Mouse (Mus musculus): ENCODE data around the gene Gm37419.

- TF ChIP-seq CTCF (IDR thresholded peaks at IDR 0.05; ENCODE audit: borderline replicate concordance, extremely low read depth, insufficient read depth, insufficient read length) (no peak), POLR2A (IDR thresholded peaks at IDR 0.05; ENCODE audit: borderline replicate concordance, extremely low read depth, insufficient read depth, insufficient read length, poor library complexity, severe bottlenecking) (no peak)
Observed at GRCm38 (mm10) chr16:23997912-23998311, 9.6 kb downstream of the Gm37419 start.

Data from brain, embryonic 14.5 days (tissue).